Mouse (Mus musculus): ENCODE results near the gene Cbx4. TPM values are rescaled to one million over a fixed set of nuclear protein-coding genes. Genes with fewer than 3 reads are reported as not detected.

The Cbx4 gene
- polyA plus RNA-seq, 1 experiment from 2014 or later = 9.6 TPM

DNA sequence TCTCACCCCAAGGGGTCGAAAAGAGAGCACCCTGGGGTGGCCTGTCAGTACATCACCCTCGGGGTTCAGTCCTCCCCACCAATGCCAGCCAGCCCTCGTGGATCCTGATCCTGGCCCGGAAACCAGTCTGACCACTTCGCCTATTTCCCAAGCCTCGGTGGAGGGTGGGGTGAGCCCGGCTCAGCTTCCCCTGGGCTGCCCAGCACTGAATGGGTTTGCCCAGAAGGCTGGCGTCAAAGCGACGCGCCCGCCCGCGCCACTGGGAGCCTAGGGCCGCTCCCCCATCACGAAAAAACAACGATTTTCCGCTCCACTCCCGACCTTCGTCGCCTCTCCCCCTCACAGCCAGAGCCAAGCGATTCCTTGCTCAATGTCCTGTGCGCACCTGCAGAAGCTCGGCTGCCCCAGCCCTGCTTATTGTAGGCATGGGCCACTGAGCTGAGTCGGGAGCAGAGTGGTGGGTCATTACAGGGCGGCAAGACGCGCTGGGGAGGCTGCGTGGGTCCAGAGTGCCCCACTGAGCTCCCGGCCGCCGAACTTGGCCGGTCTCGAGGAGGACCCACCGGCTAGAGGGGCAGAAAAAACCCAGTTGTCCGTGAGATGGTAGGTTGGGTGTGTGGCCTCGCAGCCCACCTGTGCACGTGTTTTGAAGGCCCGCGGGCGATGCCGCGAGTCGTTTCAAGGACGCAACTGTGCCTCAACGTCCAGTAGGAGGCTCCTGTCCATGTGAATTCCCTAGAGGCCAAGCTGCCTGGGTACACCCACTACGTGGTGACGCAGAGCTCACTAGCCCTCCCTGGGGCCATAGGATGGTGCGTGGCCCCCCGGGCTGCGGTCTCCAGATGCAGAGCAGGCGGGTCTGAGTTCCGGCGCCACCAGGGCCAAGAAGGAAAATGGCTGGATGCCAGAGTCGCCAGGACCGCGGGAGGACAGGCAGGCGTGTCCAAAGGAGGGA is 27.7 kb downstream of the Cbx4 start:
- H3K27me3 ChIP-seq (ENCODE audit: control insufficient read depth, insufficient read depth, low read length) = peaks cover 13% of the 10 kb centered on the region; the same call in 1 of the 2 replicates
- peak overlapping the region; percentile 23; the same call in 1 of the 2 replicates for H3K9ac ChIP-seq (ENCODE audit: low read length)
- no peaks in the 10 kb centered on the region for H3K36me3 ChIP-seq (ENCODE audit: control insufficient read depth, insufficient read depth, low read length)
- WGBS = 3% methylated on average over 58 of the region's 58 CpGs
- peak; percentile 79 for ATAC-seq (ENCODE audit: low FRiP score, low TSS enrichment)
- peaks cover 13% of the 10 kb centered on the region for H3K4me1 ChIP-seq (replicated peaks; ENCODE audit: control insufficient read depth, insufficient read depth)
- TF ChIP-seq EP300 (optimal IDR thresholded peaks at IDR 0.05) = no peak
- TF ChIP-seq CTCF (IDR thresholded peaks at IDR 0.05; ENCODE audit: low read depth) = peak; percentile 71
- H3K4me2 ChIP-seq (replicated peaks; ENCODE audit: low read depth) = peak overlapping the region; percentile 92
- peak; percentile 92 for DNase-seq (ENCODE audit: low spot score)
- peak overlapping the region; percentile 15 for H3K4me3 ChIP-seq (ENCODE audit: low read depth, low read length)
- H3K27ac ChIP-seq (replicated peaks) = peak overlapping the region; percentile 86
- H3K9me3 ChIP-seq (ENCODE audit: control insufficient read depth, low read length) = no peaks in the 10 kb centered on the region

DNA sequence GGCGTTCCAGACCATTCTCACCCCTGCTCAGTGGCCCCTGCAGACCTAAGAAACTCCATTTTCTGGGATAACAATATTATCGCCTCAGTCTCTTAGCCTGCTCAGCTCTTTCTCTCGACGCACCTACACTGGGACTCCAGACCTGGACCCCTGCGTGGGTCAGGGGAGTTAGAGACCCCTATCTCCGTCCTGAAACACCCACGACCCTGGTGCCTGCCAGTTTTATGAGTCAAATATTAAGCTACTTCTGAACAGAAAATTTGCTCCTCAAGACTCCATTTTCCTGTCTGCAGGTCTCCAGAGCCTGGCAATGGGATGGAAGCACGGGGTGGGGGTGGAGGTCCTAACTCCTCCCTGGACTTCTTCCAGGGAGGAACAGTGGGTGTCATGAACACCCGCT is 28.7 kb downstream of the Cbx4 start:
- peak overlapping the region; percentile 62 for H3K4me3 ChIP-seq (ENCODE audit: low read depth, low read length)
- peaks cover 14% of the 10 kb centered on the region for H3K4me1 ChIP-seq (replicated peaks; ENCODE audit: control insufficient read depth, insufficient read depth)
- no peaks in the 10 kb centered on the region for H3K36me3 ChIP-seq (ENCODE audit: control insufficient read depth, insufficient read depth, low read length)
- peak overlapping the region; percentile 92 for H3K4me2 ChIP-seq (replicated peaks; ENCODE audit: low read depth)
- peak overlapping the region; percentile 89 for H3K9ac ChIP-seq (ENCODE audit: low read length)
- H3K27ac ChIP-seq (replicated peaks) = peak overlapping the region; percentile 86
- WGBS = 11% methylated on average over 9 of the region's 9 CpGs
- TF ChIP-seq EP300 (optimal IDR thresholded peaks at IDR 0.05) (no peak), CTCF (IDR thresholded peaks at IDR 0.05; ENCODE audit: low read depth) (no peak)
- ATAC-seq (ENCODE audit: low FRiP score, low TSS enrichment) = no peak
- no peaks in the 10 kb centered on the region for H3K9me3 ChIP-seq (ENCODE audit: control insufficient read depth, low read length)
- no peak for DNase-seq (ENCODE audit: low spot score)
- H3K27me3 ChIP-seq (ENCODE audit: control insufficient read depth, insufficient read depth, low read length) = peaks cover 13% of the 10 kb centered on the region; the same call in 1 of the 2 replicates

DNA sequence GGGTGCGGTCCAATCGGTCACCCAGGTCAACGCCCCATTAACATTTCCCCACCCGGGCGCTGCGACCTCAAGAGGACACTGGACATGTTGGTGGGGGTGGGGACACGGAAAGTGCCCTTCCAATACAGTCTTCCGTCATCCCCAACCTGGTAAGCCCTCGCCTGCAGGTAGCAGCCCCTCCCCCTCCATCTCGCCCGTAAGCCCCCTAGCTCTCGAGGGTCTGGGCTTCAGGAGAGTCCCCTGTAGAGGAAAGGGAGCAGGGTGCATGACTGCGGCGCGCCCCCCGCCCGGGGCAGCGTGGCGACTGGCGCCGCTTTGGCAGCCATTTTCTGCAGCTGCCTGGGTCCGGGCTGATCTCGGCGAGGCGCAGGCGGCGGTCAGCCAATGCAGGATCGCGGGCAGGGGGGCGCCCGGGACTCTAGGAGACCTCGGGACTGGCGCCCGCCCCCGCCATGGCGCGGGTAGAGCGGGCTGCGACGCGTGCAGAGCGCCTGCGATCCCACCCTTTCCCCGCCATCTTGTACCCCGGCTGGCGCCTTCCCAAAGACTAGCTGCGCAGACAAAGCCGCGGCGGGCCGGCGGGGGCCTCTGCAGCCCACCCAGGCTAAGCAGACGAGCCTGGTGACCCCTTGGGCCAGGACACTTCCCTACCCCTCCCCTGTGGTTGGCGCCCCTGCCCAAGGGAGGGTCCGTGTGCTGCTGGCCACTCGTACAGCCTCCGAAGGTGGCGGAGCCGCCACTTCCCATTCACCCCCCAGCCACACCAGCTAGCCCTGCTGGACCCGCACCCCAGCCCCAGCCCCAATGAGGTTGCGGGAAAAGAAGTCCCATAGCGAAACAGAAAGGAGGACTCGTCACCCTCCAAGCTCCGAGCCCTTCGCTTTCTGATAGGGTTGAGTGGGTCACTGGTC is 29.5 kb downstream of the Cbx4 start:
- DNase-seq (ENCODE audit: low spot score) (peak; percentile 76), ATAC-seq (ENCODE audit: low FRiP score, low TSS enrichment) (peak; percentile 1; the same call in 1 of the 2 replicates)
- Histone ChIP-seq H3K4me3 (ENCODE audit: low read depth, low read length) (peak overlapping the region; percentile 62), H3K27ac (replicated peaks) (peak overlapping the region; percentile 86), H3K9ac (ENCODE audit: low read length) (peak overlapping the region; percentile 89), H3K4me2 (replicated peaks; ENCODE audit: low read depth) (peak overlapping the region; percentile 92), H3K27me3 (ENCODE audit: control insufficient read depth, insufficient read depth, low read length) (peaks cover 16% of the 10 kb centered on the region; the same call in 1 of the 2 replicates), H3K4me1 (replicated peaks; ENCODE audit: control insufficient read depth, insufficient read depth) (peaks cover 14% of the 10 kb centered on the region), H3K9me3 (ENCODE audit: control insufficient read depth, low read length) (no peaks in the 10 kb centered on the region), H3K36me3 (ENCODE audit: control insufficient read depth, insufficient read depth, low read length) (no peaks in the 10 kb centered on the region)
- under 1% methylated on average over 46 of the region's 65 CpGs for WGBS
- peak; percentile 5; the same call in 1 of the 2 replicates for TF ChIP-seq CTCF (IDR thresholded peaks at IDR 0.05; ENCODE audit: low read depth)
- TF ChIP-seq EP300 (optimal IDR thresholded peaks at IDR 0.05) = no peak

DNA sequence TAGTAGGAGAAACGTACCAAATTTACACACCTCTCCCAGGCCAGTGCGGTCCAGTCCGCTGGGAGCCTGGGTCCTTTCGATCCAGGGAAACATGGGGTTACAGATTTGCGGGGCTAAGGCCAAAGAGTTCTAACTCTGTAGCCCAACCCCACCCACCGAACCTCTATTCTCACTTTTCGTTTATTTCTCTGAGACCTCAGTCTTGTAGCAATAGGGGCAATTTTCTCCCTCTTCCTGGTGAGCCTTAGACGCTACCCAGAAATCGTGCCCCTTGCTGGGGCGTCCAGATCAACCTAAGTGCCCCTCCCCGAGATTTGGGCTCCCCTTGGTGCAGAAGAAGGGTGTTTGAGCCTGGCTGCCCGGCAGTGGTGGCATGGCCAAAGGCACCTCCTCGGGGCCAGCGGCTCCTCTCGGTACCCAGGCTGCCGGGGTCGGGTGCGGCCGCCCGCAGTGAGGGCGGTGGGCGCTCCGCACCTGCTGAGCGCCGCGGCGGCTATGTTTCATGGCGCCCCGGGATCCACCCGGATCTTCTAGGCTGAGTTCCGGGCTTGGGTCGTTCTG is 30.4 kb downstream of the Cbx4 start:
- WGBS = 3% methylated on average over 32 of the region's 32 CpGs
- H3K4me1 ChIP-seq (replicated peaks; ENCODE audit: control insufficient read depth, insufficient read depth) = peaks cover 14% of the 10 kb centered on the region

More for the DNA sequence above, 30.4 kb downstream of the Cbx4 start:
- peak overlapping the region; percentile 92 for H3K4me2 ChIP-seq (replicated peaks; ENCODE audit: low read depth)
- peaks cover 24% of the 10 kb centered on the region; the same call in 1 of the 2 replicates for H3K27me3 ChIP-seq (ENCODE audit: control insufficient read depth, insufficient read depth, low read length)
- no peak overlapping the region for H3K27ac ChIP-seq (replicated peaks)
- peak overlapping the region; percentile 62 for H3K4me3 ChIP-seq (ENCODE audit: low read depth, low read length)
- no peaks in the 10 kb centered on the region for H3K9me3 ChIP-seq (ENCODE audit: control insufficient read depth, low read length)
- ATAC-seq (ENCODE audit: low FRiP score, low TSS enrichment) = no peak
- peak overlapping the region; percentile 48; the same call in 1 of the 2 replicates for H3K9ac ChIP-seq (ENCODE audit: low read length)
- no peak for TF ChIP-seq EP300 (optimal IDR thresholded peaks at IDR 0.05)
- no peak for TF ChIP-seq CTCF (IDR thresholded peaks at IDR 0.05; ENCODE audit: low read depth)
- DNase-seq (ENCODE audit: low spot score) = no peak
- no peaks in the 10 kb centered on the region for H3K36me3 ChIP-seq (ENCODE audit: control insufficient read depth, insufficient read depth, low read length)
